Mouse (Mus musculus) heart, embryonic 16.5 days (tissue): ENCODE measurements at regions not wholly inside any gene's neighbourhood (a gene's known extent, or its start where the extent isn't known, plus 50 kb on each side); places are given as distances from the start of the nearest gene placed in this dataset.

Experiments
- ATAC-seq: fragments of 200-750 bp; cut with Nextera tagmentation; replicated peaks from 2 replicates; pipeline ENCODE4 v1.8.0; 2017; ENCODE audit warnings: moderate number of reproducible peaks; ENCODE audit not compliant: insufficient read depth, low FRiP score; ENCODE audit errors: extremely low read depth
- H3K27ac ChIP-seq: fragments of 300-500 bp; sonication (generic); 2 replicates; pipeline ENCODE4 v1.5.1; 2014; ENCODE audit warnings: mild to moderate bottlenecking, low read length, control low read depth, moderate library complexity
- H3K27me3 ChIP-seq: fragments of 300-500 bp; sonication (generic); 2 replicates; pipeline ENCODE4 v1.6.1; 2014; ENCODE audit warnings: low read length, mixed read lengths; ENCODE audit not compliant: control insufficient read depth, insufficient read depth
- H3K36me3 ChIP-seq: fragments of 300-500 bp; sonication (generic); 2 replicates; pipeline ENCODE4 v1.6.1; 2014; ENCODE audit not compliant: control insufficient read depth, insufficient read depth
- H3K4me1 ChIP-seq: fragments of 300-500 bp; sonication (generic); 2 replicates; pipeline ENCODE4 v1.6.1; 2014; ENCODE audit warnings: low read length, mixed read lengths; ENCODE audit not compliant: control insufficient read depth, insufficient read depth
- H3K4me2 ChIP-seq: fragments of 300-500 bp; sonication (generic); 2 replicates; pipeline ENCODE4 v1.6.1; 2014; ENCODE audit warnings: low read depth, mild to moderate bottlenecking, control low read depth, low read length
- H3K4me3 ChIP-seq: fragments of 300-500 bp; sonication (generic); 2 replicates; pipeline ENCODE4 v1.5.1; 2014; ENCODE audit warnings: mild to moderate bottlenecking, control low read depth, low read length
- H3K9ac ChIP-seq: fragments of 300-500 bp; sonication (generic); 2 replicates; pipeline ENCODE4 v1.6.1; 2014; ENCODE audit warnings: low read length, control low read depth
- H3K9me3 ChIP-seq: fragments of 300-500 bp; sonication (generic); replicated peaks from 2 replicates; pipeline ENCODE4 v1.6.1; 2016; ENCODE audit warnings: low read length; ENCODE audit not compliant: control insufficient read depth
- WGBS: fragments of 180-500 bp; shearing (Covaris S2); extraction: QIAGEN DNeasy Blood & Tissue Kit; methylation state at CpG from one replicate; pipeline ENCODE4 v1.1.7; 2014; 5-methylcytosine and 5-hydroxymethylcytosine counted together

DNA sequence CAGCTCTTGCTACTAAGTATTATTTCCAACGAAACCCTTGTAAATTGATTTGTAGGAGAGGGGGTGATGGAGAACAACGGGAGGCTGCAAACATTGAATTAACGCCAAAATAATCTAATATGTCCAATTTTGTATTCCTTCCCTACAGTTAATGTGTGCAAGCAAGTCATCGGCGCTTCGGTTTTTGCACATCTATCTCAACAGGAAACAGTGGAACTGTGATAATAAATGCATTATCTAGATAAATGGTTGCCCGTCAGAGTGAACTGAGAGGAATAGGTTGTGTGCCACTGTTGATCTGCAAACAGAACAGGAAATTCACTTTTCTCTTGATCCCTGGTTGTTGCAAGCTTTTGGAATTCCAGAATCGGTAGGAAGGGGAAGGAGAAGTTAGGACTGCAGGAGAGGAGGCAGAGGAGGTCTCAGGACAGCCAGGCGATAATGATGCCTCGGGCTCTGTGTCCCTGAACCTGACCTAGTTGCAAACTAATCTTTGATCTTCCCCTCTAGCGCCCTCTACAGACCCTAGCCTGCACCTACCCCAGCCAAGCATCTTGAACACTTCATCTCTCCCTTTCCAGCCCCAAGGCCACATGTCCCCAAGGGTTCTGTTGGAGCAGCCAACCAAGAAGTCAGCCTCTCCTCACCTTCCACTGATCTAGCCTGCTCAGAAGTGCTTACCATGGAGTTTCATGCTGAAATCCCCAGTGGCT is 221.8 kb upstream of the Hs6st1 start:
- no peaks in the 10 kb centered on the region for H3K36me3 ChIP-seq
- ATAC-seq, result no peak
- no peak overlapping the region for H3K9ac ChIP-seq
- H3K4me3 ChIP-seq, result no peak overlapping the region
- peaks cover 14% of the 10 kb centered on the region for H3K4me1 ChIP-seq
- H3K27me3 ChIP-seq, result no peaks in the 10 kb centered on the region
- H3K4me2 ChIP-seq, result no peak overlapping the region
- no peak overlapping the region for H3K27ac ChIP-seq
- H3K9me3 ChIP-seq, result no peaks in the 10 kb centered on the region
- 55% methylated on average over 11 of the region's 11 CpGs for WGBS

DNA sequence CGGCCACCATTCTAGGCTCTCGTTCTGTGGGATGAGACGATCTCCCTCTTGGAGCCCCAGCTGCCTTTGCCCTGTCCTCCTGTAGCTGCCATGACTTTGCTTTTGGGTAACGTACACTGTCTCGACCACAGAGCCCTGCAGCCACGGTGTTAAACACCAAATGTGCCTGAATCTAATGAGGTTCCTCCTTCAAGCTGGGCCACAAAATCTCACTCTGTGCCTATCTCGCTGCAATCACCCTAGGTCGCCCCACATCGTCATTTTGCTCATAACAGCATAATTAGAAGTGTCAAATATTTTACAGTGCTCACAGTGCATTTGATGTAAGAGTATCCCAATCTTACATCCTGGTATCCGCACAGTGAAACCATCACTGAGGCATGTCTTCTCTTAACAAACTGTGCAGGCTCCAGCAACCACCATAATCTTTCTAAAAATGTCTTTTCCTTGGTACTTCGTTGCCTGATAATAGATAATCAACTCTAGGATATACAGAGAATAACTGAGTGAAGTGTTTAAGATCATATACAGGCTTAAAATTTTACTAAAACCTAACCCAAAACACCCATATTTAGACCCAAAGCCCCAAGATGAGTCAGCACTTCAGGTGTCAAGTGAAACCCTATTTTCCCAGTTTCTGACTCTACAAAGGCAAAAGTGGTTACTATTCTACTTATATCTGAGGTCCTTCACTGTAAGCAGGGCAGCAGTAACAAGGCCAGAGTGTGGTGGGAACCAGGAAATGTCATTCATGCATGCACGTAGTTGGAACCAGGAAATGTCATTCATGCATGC is 219.8 kb upstream of the Hs6st1 start:
- no peak overlapping the region for H3K27ac ChIP-seq
- no peaks in the 10 kb centered on the region for H3K36me3 ChIP-seq
- ATAC-seq, result no peak
- H3K9me3 ChIP-seq, result no peaks in the 10 kb centered on the region
- H3K4me2 ChIP-seq, result no peak overlapping the region
- 82% methylated on average over 12 of the region's 12 CpGs for WGBS
- H3K27me3 ChIP-seq, result no peaks in the 10 kb centered on the region
- H3K9ac ChIP-seq, result no peak overlapping the region
- peaks cover 14% of the 10 kb centered on the region for H3K4me1 ChIP-seq
- H3K4me3 ChIP-seq, result no peak overlapping the region

DNA sequence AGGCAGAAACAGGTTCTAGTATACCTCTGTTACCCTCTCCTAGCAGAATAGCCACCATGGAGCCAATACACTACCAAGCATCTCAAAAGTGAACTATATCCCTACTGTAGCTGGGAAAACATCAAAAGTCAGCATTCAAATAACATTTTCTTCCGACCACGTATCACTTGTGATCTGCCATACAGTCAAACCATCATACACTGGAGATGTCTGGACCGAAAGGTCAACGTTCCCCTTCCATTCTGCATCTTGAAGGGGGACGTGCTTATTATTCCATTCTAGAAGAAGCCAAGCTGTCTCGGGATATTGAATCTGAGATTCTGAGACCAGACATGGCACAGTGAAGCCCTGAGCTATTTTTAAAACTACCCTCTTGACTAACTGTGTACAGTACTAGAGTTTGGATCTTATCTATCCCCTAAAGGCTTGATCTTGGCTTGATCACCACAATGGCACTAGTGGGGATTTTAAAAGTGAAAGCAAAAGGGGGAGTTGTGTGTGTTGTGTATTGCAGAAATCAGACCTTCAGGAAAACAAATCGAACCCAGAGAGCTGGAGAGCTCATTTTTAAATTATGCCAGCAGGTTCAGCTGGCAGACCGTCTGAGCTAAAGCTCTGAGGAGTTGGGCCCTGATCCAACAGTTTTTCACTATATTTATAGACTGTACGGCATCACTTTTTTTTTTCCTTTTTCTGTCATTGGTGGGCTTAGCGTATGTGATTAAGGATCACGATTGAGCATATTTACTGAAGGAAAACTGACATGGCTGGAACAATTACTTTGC is 218.6 kb upstream of the Hs6st1 start:
- Histone ChIP-seq H3K9me3 (no peaks in the 10 kb centered on the region), H3K4me3 (peak overlapping the region; percentile 23), H3K36me3 (no peaks in the 10 kb centered on the region), H3K27ac (peak overlapping the region; percentile 71), H3K9ac (peak overlapping the region; percentile 43; the same call in 1 of the 2 replicates), H3K27me3 (no peaks in the 10 kb centered on the region), H3K4me2 (peak overlapping the region; percentile 55), H3K4me1 (peaks cover 14% of the 10 kb centered on the region)
- 49% methylated on average over 11 of the region's 11 CpGs for WGBS
- ATAC-seq, result 0 out of 2 replicates have a peak, but pooled peaks have one; percentile 41

DNA sequence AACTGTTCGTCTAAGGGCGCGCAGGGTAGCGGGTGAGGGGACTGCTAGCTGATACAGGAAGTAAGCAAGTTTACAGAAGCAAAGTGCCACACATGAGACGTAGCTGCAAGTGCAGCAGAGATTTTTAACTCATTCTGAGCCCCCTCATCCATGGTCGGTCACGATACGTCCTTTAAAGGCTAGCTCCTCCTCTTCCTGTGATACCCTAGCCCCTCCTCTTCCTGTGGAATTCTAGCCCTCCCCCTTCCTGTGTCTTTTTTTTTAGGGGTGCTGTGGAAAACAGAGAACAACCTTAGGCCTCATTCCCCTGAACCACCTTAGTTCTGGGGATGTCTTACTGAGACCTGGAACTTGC is 218.0 kb upstream of the Hs6st1 start:
- Histone ChIP-seq H3K4me1 (peaks cover 14% of the 10 kb centered on the region), H3K9me3 (no peaks in the 10 kb centered on the region), H3K9ac (peak overlapping the region; percentile 43; the same call in 1 of the 2 replicates), H3K27me3 (no peaks in the 10 kb centered on the region), H3K4me2 (peak overlapping the region; percentile 55), H3K27ac (peak overlapping the region; percentile 71), H3K36me3 (no peaks in the 10 kb centered on the region), H3K4me3 (peak overlapping the region; percentile 23)
- peak; percentile 17; the same call in 1 of the 2 replicates for ATAC-seq
- 67% methylated on average over 8 of the region's 8 CpGs for WGBS

DNA sequence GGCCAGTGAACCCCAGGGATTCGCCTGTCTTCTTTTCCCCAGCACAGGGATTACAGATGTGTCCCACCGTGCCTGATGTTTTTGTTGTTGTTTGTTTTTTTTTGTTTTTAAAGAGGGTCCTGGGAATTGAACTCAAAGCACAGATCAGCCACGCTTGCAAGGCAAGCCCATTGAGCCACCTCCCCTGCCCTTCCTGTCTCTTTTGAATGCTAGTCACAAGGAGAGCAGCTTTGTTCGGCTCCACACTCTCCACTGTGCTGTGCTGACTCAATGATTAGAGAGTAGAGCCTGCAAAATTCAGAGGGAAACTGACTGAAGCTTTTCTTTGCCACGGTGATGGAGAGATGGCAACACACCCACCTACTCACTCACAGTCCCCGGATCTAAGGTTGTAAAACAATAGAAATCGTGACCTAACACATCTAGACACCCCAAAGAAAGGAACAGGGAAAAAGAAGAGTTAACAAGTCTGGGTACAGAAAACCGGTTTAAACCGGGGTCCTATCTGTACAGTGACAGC is 217.6 kb upstream of the Hs6st1 start:
- ATAC-seq, result no peak
- WGBS, result 75% methylated on average over 9 of the region's 9 CpGs
- H3K27ac ChIP-seq, result no peak overlapping the region

DNA sequence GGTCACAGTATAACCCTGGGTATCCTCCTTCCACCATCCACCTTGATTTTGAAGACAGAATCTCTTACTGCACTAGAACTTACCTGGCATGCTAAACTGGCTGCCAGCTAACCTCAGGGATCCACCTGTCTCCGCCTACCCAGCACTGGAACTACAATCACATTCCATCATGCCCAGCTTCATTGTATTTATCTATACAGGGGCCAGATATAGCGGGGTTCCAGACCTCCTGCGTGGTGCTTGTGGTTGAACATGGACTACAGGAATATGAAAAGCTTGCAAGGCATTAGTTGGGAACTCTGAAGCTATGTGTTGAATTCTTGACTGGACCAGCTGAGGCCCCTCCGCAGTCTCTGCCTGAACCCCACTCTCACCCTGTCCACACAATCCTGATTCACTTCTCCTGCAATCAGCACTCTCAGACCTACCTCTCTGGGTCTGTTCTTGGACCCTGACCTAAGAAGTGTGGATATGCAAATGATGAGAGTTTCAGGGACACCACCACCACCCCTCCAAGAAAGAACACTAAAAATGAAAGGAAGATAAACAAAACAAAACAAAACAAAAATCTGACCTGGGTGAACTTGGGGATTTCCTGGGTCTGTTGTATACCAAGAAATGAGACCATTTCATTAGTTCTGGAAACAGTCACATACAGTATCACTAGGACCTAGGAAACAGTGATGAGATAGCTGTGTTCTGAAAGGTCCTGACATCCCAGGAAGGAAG is 216.4 kb upstream of the Hs6st1 start:
- H3K4me2 ChIP-seq, result no peak overlapping the region
- WGBS, result 81% methylated on average over 4 of the region's 4 CpGs
- H3K9me3 ChIP-seq, result no peaks in the 10 kb centered on the region
- no peak overlapping the region for H3K27ac ChIP-seq
- H3K4me3 ChIP-seq, result no peak overlapping the region
- peaks cover 14% of the 10 kb centered on the region for H3K4me1 ChIP-seq
- ATAC-seq, result no peak
- H3K27me3 ChIP-seq, result no peaks in the 10 kb centered on the region
- no peaks in the 10 kb centered on the region for H3K36me3 ChIP-seq
- H3K9ac ChIP-seq, result no peak overlapping the region

More for the DNA sequence above, 217.6 kb upstream of the Hs6st1 start:
- no peak overlapping the region for H3K4me3 ChIP-seq
- no peaks in the 10 kb centered on the region for H3K36me3 ChIP-seq
- H3K4me2 ChIP-seq, result no peak overlapping the region
- H3K9ac ChIP-seq, result no peak overlapping the region
- no peaks in the 10 kb centered on the region for H3K27me3 ChIP-seq
- H3K9me3 ChIP-seq, result no peaks in the 10 kb centered on the region
- peaks cover 14% of the 10 kb centered on the region for H3K4me1 ChIP-seq

DNA sequence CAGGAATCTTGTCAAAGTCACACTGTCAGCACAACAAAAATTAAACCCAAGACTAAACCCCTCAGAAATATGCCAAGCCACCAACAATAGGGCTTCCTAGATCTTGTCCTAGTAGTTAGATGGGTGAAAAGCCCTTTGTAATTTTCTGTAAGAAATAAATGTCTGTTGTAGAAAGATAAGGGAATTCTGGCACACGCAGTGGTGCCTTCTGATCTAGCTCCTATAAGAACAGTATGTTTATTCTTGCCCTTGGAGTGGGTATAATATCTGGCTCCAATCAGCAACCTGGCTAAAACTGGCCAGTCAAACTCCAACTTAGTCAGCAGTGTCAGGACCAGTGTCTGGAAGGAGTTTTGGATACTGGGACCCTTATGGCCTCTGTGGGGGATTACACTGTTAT is 215.2 kb upstream of the Hs6st1 start:
- Histone ChIP-seq H3K9me3 (no peaks in the 10 kb centered on the region), H3K9ac (no peak overlapping the region), H3K4me3 (no peak overlapping the region), H3K4me2 (no peak overlapping the region), H3K36me3 (no peaks in the 10 kb centered on the region), H3K4me1 (peaks cover 14% of the 10 kb centered on the region), H3K27me3 (no peaks in the 10 kb centered on the region), H3K27ac (no peak overlapping the region)
- ATAC-seq, result no peak
- WGBS, result 62% methylated on average over 1 of the region's 1 CpGs

DNA sequence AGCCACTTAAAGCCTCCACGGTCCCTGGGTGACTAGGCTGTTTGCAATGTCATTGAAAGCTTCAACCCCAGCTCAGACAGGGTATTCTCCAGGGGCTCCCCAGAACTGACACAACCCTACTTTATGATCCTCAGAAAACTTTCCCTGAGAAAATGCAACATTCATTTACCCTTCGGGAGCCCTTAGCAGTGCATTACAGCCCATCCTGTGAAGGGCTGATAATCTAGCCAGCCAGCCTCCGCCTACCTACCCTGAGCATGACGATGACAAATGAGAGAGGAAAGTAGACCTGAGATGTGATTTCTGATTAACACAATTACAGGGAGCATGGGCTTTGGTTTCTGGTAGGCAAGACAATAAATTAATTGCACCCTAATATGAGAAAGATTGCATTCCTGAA is 212.6 kb upstream of the Hs6st1 start:
- 75% methylated on average over 4 of the region's 4 CpGs for WGBS
- Histone ChIP-seq H3K27me3 (no peaks in the 10 kb centered on the region), H3K36me3 (no peaks in the 10 kb centered on the region), H3K4me2 (no peak overlapping the region), H3K9me3 (no peaks in the 10 kb centered on the region), H3K9ac (no peak overlapping the region), H3K27ac (no peak overlapping the region), H3K4me3 (no peak overlapping the region), H3K4me1 (peaks cover 3% of the 10 kb centered on the region)
- no peak for ATAC-seq
